Mouse (Mus musculus) left cerebral cortex, postnatal 14 days (tissue): Measurements from ENCODE around the gene Tff3. TPM values are rescaled to one million over a fixed set of nuclear protein-coding genes. Genes with fewer than 3 reads are reported as not detected.

Experiments
- DNase-seq, 2 experiments: peaks; one replicate each; pipeline ENCODE4 v3.0.0; 2021 to 2022; ENCODE audit warnings: low spot score in 2 of 2, mixed read lengths in 1 of 2
- intact Hi-C: fragments of 180-260 bp; cut with DNase I; formaldehyde crosslinking; loops from one replicate; pipeline ENCODE4 v1.15.1; 2025
- total RNA-seq, 2 experiments: library from RNA; stranded (reverse); gene quantifications; 2 replicates each; pipeline ENCODE4 v1.2.3; 2021

The Tff3 gene
- total RNA-seq, 2 experiments from 2014 or later = not detected

GRCm38 (mm10) chr17:31128708-31129318 lies 633 bp downstream of the Tff3 start:
- intact Hi-C loops = no loop called here
- DNase-seq = no peak

GRCm38 (mm10) chr17:31125548-31126266 lies 3.7 kb downstream of the Tff3 start:
- peak in 1 of 2 experiments; percentile 25 for DNase-seq
- intact Hi-C loops = no loop called here

DNA sequence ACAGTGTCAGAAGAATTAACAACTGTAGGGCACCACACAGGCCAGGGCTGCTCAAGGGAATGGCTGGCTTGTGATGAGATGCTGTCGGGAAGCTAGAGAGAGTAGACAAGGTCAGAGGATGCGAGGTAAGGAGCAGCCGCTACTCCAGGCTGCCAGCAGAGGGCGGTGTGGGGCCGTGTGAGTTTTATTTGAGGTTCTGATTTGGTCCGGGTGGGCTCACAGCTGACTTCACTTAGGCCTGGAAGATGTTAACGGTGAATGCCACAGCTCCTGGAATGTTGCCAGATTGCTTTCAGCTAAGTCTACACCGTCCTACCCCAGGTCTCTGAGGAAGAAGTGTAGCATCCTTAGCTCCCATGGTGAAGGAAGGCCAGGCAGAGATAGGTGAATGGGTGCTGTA lies 7.5 kb downstream of the Tff3 start:
- peak; percentile 49 to 53 for DNase-seq
- intact Hi-C loops = no loop called here

DNA sequence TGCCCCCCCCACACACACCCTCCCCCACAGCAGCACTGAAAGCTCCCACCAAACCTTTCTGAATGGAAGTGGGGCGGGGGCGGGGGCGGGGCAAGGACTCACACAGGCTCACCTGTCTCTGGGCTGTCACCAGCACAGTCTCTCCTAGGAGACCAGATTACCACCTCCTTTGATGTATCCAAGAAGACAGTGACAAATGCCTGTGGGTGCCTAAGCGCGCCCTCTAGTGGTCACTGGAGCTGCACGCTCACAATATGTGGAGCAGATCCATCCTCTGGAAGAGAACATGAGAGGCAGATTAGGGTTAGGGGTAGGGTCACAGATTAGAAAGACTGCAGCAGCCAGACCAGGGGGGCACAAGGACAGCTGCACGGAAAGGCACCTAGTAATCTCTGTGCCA lies 10.0 kb downstream of the Tff3 start:
- peak; percentile 88 to 90 for DNase-seq
- intact Hi-C loops = loop anchor here (2.0 kb wide), 3 partner anchors 63 to 109 kb away; partner anchors contain the start of gene Abcg1

- intact Hi-C loops = loop anchor here (2.0 kb wide), 3 partner anchors 61 to 107 kb away; partner anchors contain the start of gene Abcg1
- no peak for DNase-seq
Observed at GRCm38 (mm10) chr17:31117946-31118345, 11.5 kb downstream of the Tff3 start.

- no peak for DNase-seq
- intact Hi-C loops = no loop called here
Observed at GRCm38 (mm10) chr17:31116063-31116462, 13.4 kb downstream of the Tff3 start.

GRCm38 (mm10) chr17:31113191-31113856 lies 16.1 kb downstream of the Tff3 start:
- intact Hi-C loops = no loop called here
- DNase-seq = no peak

- intact Hi-C loops = no loop called here
- DNase-seq = no peak
Observed at GRCm38 (mm10) chr17:31108388-31108787, 21.1 kb downstream of the Tff3 start.

DNA sequence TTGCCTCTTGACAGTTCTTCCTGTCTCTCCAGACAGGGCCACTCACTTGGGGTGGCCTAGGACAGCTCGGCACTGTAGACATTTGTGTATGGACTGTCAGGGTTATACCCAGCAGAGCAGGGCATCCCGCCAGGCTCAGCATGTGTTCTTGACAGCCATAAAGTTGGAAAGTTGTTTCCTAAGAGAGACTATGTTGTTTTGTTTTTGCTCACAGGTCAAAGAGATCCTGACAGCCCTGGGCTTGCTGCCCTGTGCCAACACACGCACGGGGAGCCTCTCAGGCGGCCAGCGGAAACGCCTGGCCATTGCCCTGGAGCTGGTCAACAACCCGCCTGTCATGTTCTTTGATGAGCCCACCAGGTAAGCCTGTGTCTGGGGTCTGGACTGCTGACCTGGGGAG lies 25.6 kb downstream of the Tff3 start:
- intact Hi-C loops = no loop called here
- DNase-seq = no peak

GRCm38 (mm10) chr17:31103007-31103570 lies 26.4 kb downstream of the Tff3 start:
- intact Hi-C loops = no loop called here
- no peak for DNase-seq

DNA sequence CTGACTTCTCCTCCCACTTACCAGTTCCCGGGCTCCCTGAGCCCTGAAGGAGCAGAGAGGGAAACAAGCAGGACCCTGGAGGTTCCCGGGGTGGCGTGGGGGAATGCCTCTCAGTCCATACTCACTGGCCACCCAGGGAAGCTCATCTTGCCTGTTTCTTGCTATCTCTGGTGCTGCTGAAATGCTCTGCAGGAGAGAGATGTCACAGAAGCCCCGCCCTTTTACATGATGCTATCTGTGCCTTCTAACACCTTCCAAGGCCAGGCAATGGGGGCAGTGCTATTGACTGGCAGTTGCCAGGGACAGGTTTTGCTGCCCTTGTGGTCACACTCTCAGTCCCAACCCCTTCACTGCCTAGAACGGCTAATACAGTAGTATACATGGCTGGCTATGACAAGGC lies 30.7 kb downstream of the Tff3 start:
- intact Hi-C loops = no loop called here
- DNase-seq = no peak

DNA sequence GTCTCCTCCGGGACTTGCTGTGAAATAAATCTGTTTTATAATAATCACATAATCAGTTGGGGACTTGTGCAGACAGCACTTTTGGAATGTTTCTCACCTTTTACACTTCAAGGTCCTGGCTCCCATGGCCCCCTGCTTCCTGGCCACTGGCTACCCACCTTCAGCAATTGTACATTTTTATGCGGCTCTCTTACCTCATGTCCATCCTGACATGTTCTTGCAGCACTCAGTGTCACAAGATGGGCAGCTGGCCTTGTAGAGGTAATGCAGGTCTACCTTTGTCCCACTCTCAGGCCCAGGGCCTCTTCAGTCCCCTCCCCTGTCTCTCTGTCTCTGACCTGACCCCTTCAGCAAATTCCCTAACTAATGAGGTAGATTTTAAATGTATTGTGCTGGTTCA lies 32.6 kb downstream of the Tff3 start:
- intact Hi-C loops = no loop called here
- no peak for DNase-seq

DNA sequence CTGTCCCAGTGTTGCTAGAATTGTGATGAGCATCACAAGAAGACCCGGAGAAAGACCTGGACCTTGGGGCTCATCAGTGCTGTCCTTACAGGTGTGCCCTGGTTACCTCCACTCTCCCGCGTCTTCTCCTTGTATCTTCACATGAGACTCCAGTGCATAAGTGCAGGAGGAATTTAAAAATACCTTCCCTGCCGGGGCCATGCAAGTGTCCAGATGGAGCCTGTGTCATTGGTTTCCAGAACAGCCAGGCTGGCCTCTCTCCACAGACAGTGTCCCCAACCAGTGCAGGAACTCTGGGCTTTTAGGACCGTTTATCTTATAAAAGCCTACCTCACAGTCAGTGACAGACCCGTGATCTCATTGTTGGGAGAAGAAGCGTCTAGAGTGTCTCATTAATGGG lies 33.9 kb downstream of the Tff3 start:
- intact Hi-C loops = no loop called here
- DNase-seq = no peak

DNA sequence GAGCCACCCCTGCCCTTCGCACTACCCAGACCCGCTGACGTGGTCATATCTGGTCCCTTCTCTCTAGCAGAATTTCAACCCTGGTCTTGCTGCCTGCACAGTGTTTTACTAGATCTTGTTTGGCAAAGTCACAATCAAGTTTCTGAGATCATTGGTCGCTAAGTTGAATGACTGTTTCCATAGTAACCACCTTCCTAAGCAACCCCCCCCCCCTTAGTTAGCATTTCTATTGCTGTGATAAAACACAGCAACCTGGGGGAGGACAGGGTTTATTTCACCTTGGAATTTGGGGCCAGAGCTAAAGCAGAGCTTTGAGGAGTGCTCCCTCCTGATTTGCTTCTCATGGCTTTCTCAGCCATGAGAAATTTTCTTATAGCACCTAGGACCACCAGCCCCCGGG lies 34.7 kb downstream of the Tff3 start:
- intact Hi-C loops = no loop called here
- no peak for DNase-seq

DNA sequence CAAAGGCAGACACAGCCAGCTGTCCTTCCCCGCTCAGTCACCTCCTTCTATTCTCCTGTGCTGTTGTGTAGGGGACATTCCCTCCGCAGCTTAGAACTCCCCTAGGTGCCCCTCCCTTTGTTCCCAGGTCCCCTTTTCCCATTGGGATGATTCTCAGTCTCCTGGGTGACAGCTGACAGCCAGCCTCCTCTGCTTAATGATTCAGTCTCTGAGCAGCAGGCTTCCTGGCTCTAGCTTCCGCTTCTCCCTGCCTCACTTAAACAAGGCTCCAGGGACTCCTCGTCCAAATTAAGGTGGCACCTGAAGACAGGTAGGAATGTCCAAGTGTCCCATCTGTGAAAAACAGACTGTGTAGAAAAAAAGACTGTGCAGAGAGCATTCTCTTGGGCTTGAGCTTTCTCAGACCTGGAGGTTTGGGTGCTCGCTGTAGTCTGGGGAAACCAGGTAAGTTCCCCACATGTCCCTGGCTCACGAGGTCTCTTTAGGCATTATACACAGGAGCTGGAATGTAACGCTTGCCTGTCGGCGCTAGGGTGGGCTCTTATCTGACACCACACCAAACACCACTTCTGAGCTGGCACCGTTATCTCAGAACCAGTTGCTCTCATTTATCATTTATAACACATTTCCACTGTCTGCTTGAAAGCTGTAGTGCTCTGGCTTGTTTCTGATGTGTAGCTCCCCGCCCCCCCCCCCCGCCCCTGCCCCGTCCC lies 38.3 kb downstream of the Tff3 start:
- intact Hi-C loops = no loop called here
- no peak for DNase-seq

DNA sequence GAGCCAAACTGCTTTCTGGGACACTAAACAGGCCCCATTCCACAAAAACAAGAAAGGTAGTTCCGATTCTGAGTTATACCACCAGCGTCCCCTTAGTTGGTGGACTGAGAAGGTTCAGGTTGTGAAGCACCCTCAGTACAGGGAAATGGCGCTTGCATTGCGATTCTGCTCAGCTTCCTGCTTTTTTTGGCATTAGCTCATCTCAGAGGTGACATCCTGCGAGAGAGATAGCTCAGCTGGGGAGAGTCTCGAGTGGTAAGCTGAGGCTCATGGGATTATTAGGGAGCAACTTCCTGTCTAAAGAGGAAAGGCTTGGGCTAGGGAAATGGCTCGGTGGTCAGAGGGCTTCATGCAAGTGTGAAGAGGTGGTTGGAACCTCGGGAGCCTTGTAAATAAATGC lies 39.6 kb downstream of the Tff3 start:
- intact Hi-C loops = no loop called here
- DNase-seq = no peak

- intact Hi-C loops = no loop called here
- DNase-seq = no peak
Observed at GRCm38 (mm10) chr17:31088711-31089110, 40.7 kb downstream of the Tff3 start.

- DNase-seq = no peak
- intact Hi-C loops = no loop called here
Observed at GRCm38 (mm10) chr17:31086196-31086595, 43.2 kb downstream of the Tff3 start.

GRCm38 (mm10) chr17:31085519-31085918 lies 43.9 kb downstream of the Tff3 start:
- intact Hi-C loops = no loop called here
- no peak for DNase-seq
